Mouse (Mus musculus) hindbrain, embryonic 16.5 days (tissue): ENCODE measurements around the gene 1700023F06Rik. TPM values are rescaled to one million over a fixed set of nuclear protein-coding genes. Genes with fewer than 3 reads are reported as not detected.
"Not testable (repeated sequence)": the region's sequence is repeated elsewhere in the genome, so short reads cannot be mapped to it uniquely, and the experiment has no call there.

Source experiments
- ATAC-seq: fragments of 200-750 bp; cut with Nextera tagmentation; 2 replicates; pipeline ENCODE4 v1.8.0; 2017; ENCODE audit warnings: moderate TSS enrichment, moderate library complexity
- H3K27ac ChIP-seq: fragments of 300-500 bp; sonication (generic); 2 replicates; pipeline ENCODE4 v1.5.1; 2014; ENCODE audit warnings: low read depth, mild to moderate bottlenecking, control low read depth, low read length, moderate library complexity
- H3K27me3 ChIP-seq: fragments of 300-500 bp; sonication (generic); replicated peaks from 2 replicates; pipeline ENCODE4 v1.6.1; 2014; ENCODE audit warnings: low read length; ENCODE audit not compliant: control insufficient read depth, insufficient read depth
- H3K36me3 ChIP-seq: fragments of 300-500 bp; sonication (generic); 2 replicates; pipeline ENCODE4 v1.6.1; 2014; ENCODE audit warnings: mild to moderate bottlenecking, low read length, moderate library complexity, mixed read lengths; ENCODE audit not compliant: control insufficient read depth, insufficient read depth
- H3K4me1 ChIP-seq: fragments of 300-500 bp; sonication (generic); 2 replicates; pipeline ENCODE4 v1.6.1; 2014; ENCODE audit warnings: low read depth, low read length; ENCODE audit not compliant: control insufficient read depth, insufficient read depth
- H3K4me2 ChIP-seq: fragments of 300-500 bp; sonication (generic); 2 replicates; pipeline ENCODE4 v1.6.1; 2014; ENCODE audit warnings: mild to moderate bottlenecking, low read length, control low read depth, moderate library complexity
- H3K4me3 ChIP-seq: fragments of 300-500 bp; sonication (generic); 2 replicates; pipeline ENCODE4 v1.5.1; 2014; ENCODE audit warnings: mild to moderate bottlenecking, low read length, control low read depth, moderate library complexity
- H3K9ac ChIP-seq: fragments of 300-500 bp; sonication (generic); 2 replicates; pipeline ENCODE4 v1.6.1; 2014; ENCODE audit warnings: low read depth, mild to moderate bottlenecking, control low read depth, low read length, moderate library complexity
- H3K9me3 ChIP-seq: fragments of 300-500 bp; sonication (generic); 2 replicates; pipeline ENCODE4 v1.6.1; 2014; ENCODE audit warnings: mild to moderate bottlenecking, low read length, moderate library complexity; ENCODE audit not compliant: control insufficient read depth
- WGBS: fragments of 180-500 bp; shearing (Covaris S2); extraction: QIAGEN DNeasy Blood & Tissue Kit; methylation state at CpG from one replicate; pipeline ENCODE4 v1.1.7; 2014; 5-methylcytosine and 5-hydroxymethylcytosine counted together
- polyA plus RNA-seq: library from polyadenylated mRNA; unstranded; fragments of >200 nt; fragmentation: Nextera tagmentation; extraction: Ambion mirVana; gene quantifications from 2 replicates; pipeline ENCODE4 v1.2.1, GENCODE M21; 2015

1700023F06Rik gene
- polyA plus RNA-seq, 1 experiment from 2014 or later = 3.0 TPM

DNA sequence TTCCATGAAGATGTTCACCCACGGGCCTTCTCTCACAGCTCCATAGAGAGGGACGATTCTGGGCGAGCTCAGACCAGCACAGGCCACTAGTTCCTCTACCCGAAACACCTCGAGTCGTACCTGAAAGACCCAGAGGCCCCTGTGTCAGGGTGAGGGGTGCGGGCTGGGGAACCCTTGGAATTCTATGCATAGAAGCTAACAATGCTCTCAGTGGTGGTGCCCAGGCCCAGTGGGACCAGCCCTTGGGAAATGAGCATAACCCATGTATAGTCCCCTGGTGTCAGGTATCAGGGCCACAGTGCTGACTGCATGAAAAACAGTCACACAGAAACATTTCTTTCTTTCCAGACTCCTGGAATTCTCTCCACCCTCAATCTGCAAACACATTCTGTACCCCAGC, 23.0 kb upstream of the 1700023F06Rik start:
- Histone ChIP-seq H3K4me3 (no peak overlapping the region), H3K4me1 (no peaks in the 10 kb centered on the region; the same call in 1 of the 2 replicates), H3K9ac (no peak overlapping the region), H3K27ac (no peak overlapping the region), H3K36me3 (peaks cover 14% of the 10 kb centered on the region; the same call in 1 of the 2 replicates), H3K9me3 (no peaks in the 10 kb centered on the region), H3K27me3 (no peaks in the 10 kb centered on the region), H3K4me2 (no peak overlapping the region)
- ATAC-seq = no peak
- WGBS = 94% methylated on average over 7 of the region's 7 CpGs

GRCm38 (mm10) chr11:103230626-103231025, 22.3 kb upstream of the 1700023F06Rik start:
- Histone ChIP-seq H3K27ac (no peak overlapping the region), H3K9me3 (no peaks in the 10 kb centered on the region), H3K27me3 (no peaks in the 10 kb centered on the region), H3K36me3 (peaks cover 16% of the 10 kb centered on the region; the same call in 1 of the 2 replicates), H3K9ac (no peak overlapping the region), H3K4me1 (no peaks in the 10 kb centered on the region; the same call in 1 of the 2 replicates), H3K4me2 (no peak overlapping the region), H3K4me3 (no peak overlapping the region)
- 88% methylated on average over 19 of the region's 19 CpGs for WGBS
- no peak; the same call in 1 of the 2 replicates for ATAC-seq

- no peak overlapping the region for H3K27ac ChIP-seq
- WGBS = 100% methylated on average over 2 of the region's 2 CpGs
Observed at GRCm38 (mm10) chr11:103229608-103230007, 21.2 kb upstream of the 1700023F06Rik start.

GRCm38 (mm10) chr11:103223951-103224456, 15.6 kb upstream of the 1700023F06Rik start:
- Histone ChIP-seq H3K27me3 (no peaks in the 10 kb centered on the region), H3K4me3 (no peak overlapping the region), H3K9me3 (no peaks in the 10 kb centered on the region), H3K4me1 (no peaks in the 10 kb centered on the region), H3K36me3 (peaks cover 19% of the 10 kb centered on the region), H3K9ac (no peak overlapping the region), H3K27ac (no peak overlapping the region), H3K4me2 (no peak overlapping the region)
- WGBS = 65% methylated on average over 18 of the region's 18 CpGs
- no peak for ATAC-seq

More at GRCm38 (mm10) chr11:103229608-103230007, 21.2 kb upstream of the 1700023F06Rik start:
- Histone ChIP-seq H3K4me3 (no peak overlapping the region), H3K9ac (no peak overlapping the region), H3K36me3 (peaks cover 20% of the 10 kb centered on the region; the same call in 1 of the 2 replicates), H3K4me2 (no peak overlapping the region), H3K9me3 (no peaks in the 10 kb centered on the region), H3K4me1 (no peaks in the 10 kb centered on the region), H3K27me3 (no peaks in the 10 kb centered on the region)
- no peak for ATAC-seq

DNA sequence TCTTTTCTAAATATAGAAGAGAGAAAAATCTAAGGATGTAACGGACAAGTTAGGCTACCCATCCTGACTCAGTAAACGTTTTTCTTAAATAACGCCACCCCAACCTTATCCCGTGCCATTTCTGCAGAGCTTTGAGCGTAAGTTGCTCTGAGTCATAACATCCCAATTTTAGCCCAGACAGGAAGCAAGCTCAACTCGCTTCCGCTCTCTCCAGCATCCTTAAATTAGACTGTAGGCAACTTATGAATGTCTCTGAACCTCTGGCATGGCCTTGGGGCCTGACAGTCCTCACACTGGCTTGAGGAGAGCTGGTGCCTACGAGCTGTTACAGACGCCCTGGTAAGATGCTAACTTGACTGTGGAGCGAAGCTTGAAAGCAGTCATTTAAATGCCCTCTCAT, 15.1 kb upstream of the 1700023F06Rik start:
- ATAC-seq = no peak
- Histone ChIP-seq H3K4me2 (no peak overlapping the region), H3K9me3 (no peaks in the 10 kb centered on the region), H3K27ac (no peak overlapping the region), H3K27me3 (no peaks in the 10 kb centered on the region), H3K9ac (no peak overlapping the region), H3K4me3 (no peak overlapping the region), H3K4me1 (peaks cover 2% of the 10 kb centered on the region; the same call in 1 of the 2 replicates), H3K36me3 (peaks cover 19% of the 10 kb centered on the region)
- 94% methylated on average over 10 of the region's 10 CpGs for WGBS

DNA sequence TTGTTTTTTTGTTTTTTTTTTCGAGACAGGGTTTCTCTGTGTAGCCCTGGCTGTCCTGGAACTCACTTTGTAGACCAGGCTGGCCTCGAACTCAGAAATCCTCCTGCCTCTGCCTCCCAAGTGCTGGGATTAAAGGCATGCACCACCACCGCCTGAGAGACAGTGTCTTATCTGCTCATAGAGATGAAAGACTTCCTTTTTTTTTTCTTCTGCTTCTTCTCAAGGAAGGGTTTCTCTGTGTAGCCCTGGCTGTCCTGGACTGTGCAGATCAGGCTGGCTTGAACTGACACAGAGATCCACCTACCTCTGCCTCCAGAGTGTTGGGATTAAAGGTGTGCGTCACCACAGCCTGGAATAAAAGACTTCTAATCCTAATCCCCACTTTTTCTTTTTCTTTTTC, 14.4 kb upstream of the 1700023F06Rik start:
- not testable (repeated sequence) for H3K9ac ChIP-seq, H3K27ac ChIP-seq, H3K4me1 ChIP-seq, H3K9me3 ChIP-seq, H3K27me3 ChIP-seq, H3K4me2 ChIP-seq, H3K4me3 ChIP-seq, ATAC-seq
- 97% methylated on average over 4 of the region's 4 CpGs for WGBS
- peaks cover 19% of the 10 kb centered on the region for H3K36me3 ChIP-seq

DNA sequence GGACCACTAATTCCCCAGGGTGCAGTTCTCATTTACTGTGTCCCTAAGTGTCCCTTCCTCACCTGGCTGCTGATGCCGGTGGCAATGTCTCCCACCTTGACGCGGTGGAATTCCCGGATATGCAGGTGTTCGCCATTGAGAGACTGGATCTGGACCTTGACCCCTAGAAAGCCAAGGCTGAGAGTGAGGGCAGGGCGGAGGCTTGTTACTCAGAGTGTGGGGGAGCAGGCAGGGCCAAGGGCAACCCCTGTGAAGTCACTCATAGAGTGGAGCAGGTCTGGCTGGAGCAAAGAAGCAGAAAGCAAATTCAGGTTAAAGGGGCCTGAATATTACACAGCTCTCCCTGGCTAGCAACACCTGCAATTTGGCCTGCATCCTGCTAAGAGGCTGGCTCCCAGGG, 13.1 kb upstream of the 1700023F06Rik start:
- H3K27me3 ChIP-seq = no peaks in the 10 kb centered on the region
- H3K9me3 ChIP-seq = no peaks in the 10 kb centered on the region
- no peak overlapping the region for H3K27ac ChIP-seq
- H3K9ac ChIP-seq = no peak overlapping the region
- no peak overlapping the region for H3K4me3 ChIP-seq
- H3K4me2 ChIP-seq = no peak overlapping the region
- ATAC-seq = no peak
- H3K4me1 ChIP-seq = peaks cover 5% of the 10 kb centered on the region; the same call in 1 of the 2 replicates
- WGBS = 93% methylated on average over 6 of the region's 6 CpGs
- peaks cover 12% of the 10 kb centered on the region for H3K36me3 ChIP-seq

- no peak overlapping the region for H3K9ac ChIP-seq
- no peak overlapping the region for H3K4me2 ChIP-seq
- H3K4me3 ChIP-seq = no peak overlapping the region
- WGBS = 84% methylated on average over 4 of the region's 4 CpGs
- H3K9me3 ChIP-seq = no peaks in the 10 kb centered on the region
- H3K36me3 ChIP-seq = peaks cover 5% of the 10 kb centered on the region
- peaks cover 5% of the 10 kb centered on the region; the same call in 1 of the 2 replicates for H3K4me1 ChIP-seq
- no peaks in the 10 kb centered on the region for H3K27me3 ChIP-seq
- ATAC-seq = no peak
- H3K27ac ChIP-seq = no peak overlapping the region
Observed at GRCm38 (mm10) chr11:103219995-103220394, 11.6 kb upstream of the 1700023F06Rik start.

DNA sequence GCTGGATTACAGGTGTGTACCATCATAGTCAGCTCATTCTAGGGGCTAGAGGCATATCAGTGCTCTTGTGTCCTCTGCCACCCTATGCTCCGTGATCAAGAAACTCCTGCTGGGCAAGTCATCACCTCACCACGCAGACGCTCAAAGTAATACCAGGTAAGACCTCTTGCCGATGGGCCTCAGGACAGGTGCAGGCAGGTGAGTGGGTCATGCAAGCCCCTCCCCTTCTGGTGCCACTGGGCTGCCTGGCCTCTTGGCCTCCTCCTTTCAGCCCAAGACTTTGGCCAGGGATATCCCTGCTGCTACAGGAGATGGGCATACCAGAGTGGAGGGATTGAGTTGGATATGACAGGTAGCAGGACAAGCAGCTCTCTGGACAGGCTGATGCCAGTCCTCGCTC, 10.9 kb upstream of the 1700023F06Rik start:
- WGBS = 94% methylated on average over 5 of the region's 5 CpGs

More for the DNA sequence above, 10.9 kb upstream of the 1700023F06Rik start:
- H3K4me1 ChIP-seq = peaks cover 5% of the 10 kb centered on the region; the same call in 1 of the 2 replicates
- no peak overlapping the region for H3K27ac ChIP-seq
- no peak overlapping the region for H3K9ac ChIP-seq
- no peaks in the 10 kb centered on the region for H3K9me3 ChIP-seq
- H3K4me3 ChIP-seq = no peak overlapping the region
- no peaks in the 10 kb centered on the region for H3K27me3 ChIP-seq
- no peak for ATAC-seq
- H3K36me3 ChIP-seq = peaks cover 5% of the 10 kb centered on the region
- no peak overlapping the region for H3K4me2 ChIP-seq
